Mouse (Mus musculus) mouse embryonic stem cell (cell line): ENCODE measurements around the gene Slc16a11.

ENCODE experiments used
- in situ Hi-C, 2 experiments: fragments of 300-500 bp; cut with MboI; formaldehyde crosslinking; loops; 1 replicate in 1 of 2; 3 replicates in 1 of 2; pipeline ENCODE4 v1.14.3; 2019 to 2020; ENCODE audit warnings: low sequenced_read_pairs in 2 of 2, low pct_unique_long_range_greater_than_20kb in 1 of 2, mixed read lengths in 1 of 2; ENCODE audit not compliant: unreplicated experiment in 1 of 2

Slc16a11 gene

DNA sequence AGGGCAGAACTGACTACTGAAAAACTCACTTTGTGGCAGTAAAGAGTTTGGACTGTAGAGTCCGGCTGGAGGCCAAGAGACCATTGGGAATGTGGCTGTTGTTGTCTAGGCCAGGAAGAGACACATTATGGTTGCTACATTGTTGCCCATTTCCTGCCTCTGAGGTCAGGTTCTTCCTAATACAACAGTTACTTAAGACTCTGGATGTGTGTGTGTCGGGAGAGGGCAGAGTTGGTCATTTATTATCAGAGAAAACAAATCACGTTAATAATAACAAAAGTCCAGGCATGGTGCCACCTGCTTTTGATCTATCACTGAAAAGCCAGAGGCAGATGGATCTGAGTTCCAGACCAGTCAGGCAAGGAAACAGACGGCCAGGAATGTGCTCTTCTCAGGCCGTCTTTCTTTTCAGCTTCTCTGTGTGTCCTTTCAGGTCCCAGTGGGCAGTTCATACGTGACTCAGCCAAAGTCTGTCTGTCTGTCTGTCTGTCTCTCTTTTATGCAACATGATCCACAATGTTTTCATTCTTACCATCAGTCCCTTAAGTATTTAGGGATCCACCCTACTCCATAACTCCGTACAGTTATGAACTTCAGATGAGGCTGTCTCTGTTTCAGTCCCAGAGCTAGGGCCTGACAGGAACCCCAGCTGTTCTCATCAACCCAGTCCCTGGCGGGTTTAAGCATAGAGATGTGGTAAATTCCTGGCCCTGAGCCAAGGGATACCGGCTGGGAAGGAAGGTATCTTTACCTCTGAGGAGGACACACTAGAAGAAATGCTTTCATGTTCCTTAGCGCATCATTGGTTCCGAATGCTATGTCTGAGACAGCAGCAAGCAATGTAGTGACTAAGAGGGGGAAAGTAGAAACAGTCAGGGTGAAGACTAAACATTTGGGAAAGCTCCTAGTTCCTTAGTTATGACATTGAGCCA is 18.9 kb upstream of the Slc16a11 start:
- in situ Hi-C loops, result no loop called here

DNA sequence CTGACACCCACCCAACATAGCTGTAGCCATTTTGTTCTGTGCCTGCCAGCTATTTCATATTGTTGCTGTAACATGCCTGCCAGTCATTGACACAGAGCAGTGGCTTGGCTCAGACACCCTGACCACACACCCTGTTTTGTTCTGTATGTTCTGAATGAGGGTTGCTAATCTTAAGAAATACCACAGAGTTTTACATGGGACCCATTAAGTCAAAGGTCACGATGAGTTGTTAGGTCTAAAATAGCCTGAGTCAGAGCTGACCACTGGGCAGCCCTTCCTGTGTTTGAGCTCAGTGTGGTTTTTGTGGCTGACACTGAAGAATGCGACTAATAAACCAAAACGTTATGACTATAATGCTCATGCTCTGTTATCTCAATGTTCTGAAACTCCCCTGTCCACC is 14.2 kb upstream of the Slc16a11 start:
- in situ Hi-C loops, result no loop called here

DNA sequence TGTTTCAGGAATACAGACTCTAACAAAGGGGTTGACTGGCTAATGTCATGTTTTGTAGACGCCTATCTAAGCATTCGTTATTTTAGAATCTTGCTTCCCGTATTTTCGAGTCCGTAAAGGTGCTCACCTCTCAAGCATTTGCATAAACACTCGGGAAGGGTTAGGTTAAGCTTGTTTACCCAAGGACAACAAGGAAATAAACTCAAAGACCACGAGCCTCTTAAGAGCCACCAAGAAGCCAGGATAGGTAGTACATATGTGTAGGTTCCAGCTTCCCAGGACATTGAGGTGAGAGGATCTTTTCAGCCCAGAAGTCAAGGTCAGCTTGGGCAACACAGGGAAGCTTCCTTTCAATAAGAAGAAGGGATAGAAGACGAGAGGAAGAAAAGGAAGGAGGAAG is 13.4 kb upstream of the Slc16a11 start:
- in situ Hi-C loops, result no loop called here

DNA sequence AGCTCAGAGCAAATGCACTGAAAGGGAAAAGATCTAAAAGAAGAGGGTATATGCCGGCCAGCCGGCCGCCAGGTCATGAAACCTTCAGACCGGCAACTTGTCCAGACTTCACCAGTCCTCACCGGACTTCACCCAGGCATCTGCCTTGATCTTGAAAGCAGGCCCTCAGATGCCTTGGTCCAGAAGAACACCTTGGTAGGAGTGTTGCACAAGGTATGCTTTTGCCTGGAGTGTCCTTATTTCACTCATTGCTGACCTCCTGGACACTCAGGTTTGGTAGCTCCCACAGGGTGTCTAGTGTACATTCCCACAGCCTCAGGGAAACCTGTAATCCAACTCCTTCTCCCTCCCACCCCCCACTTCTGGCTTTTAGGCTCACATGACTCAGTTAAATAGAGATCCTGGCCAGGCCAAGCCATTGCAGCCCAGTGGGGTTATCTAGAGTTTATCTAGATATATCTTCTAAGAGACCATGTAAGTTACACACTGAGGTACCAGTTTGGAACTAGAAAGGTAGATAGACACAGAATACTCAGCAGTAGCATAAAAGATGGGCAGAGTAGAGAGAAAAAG is 12.4 kb upstream of the Slc16a11 start:
- in situ Hi-C loops, result no loop called here

DNA sequence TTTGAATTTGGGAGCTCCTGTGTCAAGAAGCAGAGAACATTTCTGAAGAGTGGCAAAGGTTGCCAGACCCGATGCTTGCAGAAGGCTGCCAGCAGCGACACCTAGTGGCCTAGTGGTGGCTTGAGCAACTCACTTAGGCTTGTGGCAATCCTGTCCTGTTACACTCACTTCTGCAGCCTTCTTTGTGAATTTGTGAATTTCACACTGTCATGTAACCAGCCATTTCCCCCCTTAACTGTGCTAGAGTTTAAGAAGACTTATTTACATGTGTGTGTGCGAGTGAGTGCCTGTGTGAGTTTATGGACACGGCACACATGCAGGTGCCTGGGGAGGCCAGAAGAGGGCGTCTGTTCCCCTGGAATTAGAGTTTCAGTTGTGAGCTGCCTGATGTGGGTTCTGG is 10.9 kb upstream of the Slc16a11 start:
- in situ Hi-C loops, result no loop called here

DNA sequence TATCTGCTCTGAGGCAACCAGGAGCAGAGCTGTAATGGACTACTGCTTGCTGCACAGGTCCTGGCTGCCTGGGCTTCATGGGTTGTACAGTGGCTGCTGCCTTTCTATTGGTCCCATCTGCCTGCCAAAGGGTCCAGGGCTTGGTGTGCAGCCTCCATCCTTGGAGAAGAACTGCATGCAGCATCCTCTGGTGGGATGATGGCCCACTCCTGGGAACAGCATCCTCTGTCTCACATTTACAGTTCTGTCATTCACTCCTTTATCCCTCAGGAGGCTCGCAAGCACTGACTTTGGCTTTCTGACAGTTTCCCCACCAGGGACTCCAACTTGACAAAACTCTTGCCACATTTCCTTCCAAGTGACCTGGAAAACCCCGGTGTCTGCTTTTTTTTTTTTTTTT is 5.8 kb upstream of the Slc16a11 start:
- in situ Hi-C loops, result no loop called here

DNA sequence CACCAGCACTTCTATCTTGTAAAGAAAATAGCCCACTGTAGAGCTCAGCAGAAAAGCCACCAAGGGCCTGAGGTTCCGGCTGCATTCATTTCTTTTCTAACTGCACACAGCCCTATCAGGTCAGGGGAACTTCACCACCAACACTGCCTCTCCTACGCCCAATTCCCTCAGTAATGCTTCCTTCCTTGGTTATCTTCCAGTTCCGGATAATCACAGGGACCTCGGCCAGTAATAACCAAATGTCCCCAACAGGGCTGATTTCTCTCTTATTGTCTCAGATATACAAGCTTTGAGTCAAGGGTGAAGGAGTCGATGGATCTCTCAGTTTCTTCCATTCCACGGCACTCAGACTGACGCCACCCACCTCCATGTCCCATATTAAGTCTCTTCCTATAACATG is 5.3 kb upstream of the Slc16a11 start:
- in situ Hi-C loops, result no loop called here

DNA sequence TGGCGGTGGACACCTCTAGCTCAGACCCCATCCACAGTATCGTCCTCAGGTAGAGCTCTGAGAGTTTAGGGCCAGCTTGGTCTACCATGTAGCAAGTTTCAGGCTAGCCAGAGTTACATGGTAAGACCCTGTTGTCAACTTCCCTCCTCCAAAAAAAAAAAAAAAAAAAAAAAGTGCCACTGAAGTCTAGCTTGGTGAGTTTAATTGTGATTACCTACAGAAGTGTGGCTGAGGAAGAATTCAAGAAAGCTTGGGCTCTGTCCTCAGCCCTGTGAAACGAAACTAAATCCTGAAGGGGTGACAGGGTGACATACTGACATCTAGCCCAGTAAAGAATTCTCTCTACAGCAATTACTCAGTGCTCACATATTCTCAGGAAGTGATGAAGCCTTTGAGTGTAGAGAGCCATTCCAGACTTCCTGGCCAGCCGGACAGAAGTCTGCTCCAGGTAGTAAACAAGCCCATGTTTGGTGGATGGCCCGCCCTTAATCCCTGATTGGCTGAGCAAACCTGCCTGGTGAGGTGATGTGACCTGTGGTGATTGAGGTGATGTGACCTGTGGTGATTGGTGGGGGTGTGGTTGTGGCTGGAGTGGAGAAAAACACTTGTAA is 3.7 kb upstream of the Slc16a11 start:
- in situ Hi-C loops, result no loop called here

DNA sequence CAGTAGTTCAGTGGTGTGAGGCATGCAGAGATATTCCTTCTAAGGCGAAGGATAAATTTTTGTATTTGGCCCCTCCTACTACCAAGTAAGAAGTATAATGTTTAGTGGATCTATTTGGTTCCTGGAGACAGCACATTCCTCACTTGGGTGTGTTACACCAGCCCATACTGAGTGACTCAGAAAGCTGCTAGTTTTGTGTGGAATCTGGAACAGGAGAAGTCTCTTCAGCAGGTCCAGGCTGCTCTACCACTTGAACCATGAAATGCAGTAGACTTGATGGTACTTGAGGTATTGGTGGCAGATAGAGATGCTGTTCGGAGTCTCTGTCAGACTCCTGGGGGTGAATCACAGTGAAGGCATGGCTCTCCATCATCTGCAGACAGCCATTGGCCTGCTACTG is 1.9 kb upstream of the Slc16a11 start:
- in situ Hi-C loops, result no loop called here

DNA sequence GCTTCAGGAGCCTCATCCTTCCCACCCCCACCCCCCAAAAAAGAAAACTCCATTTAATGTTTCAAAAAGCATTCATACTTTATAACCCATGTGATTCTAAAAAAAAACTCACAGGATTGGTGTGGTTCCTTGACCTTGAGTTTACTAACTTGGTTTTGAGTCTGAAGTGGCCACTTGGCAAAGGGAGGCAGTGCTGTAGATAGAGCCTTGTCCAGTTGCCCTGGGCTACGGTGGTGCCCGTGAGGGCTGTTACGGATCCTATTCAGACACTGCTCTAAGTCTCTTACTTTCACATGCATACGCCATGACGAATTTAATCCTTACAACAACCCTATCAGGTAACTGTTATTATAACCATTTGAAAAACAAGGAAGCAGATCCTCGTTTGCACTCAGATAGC is 580 bp upstream of the Slc16a11 start:
- in situ Hi-C loops, result no loop called here

DNA sequence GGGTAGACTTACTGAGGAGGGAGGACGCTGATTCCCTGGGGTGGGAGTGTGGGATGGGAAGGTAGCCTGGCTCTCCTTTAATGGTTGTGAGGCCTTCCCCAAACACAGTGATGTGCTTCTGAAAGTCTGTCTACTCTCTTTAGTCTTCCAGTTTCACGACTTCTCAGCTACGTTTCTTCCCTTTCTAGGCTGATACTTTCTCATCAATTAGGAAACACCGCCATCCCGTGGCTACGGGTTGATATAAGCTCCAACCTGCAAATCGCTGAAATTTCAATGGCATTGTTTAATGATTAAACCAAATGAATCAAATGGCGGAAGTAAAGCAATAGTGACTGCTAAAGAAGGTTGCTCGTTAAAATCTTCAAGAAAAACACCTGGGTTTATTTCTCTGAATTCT is 344 bp downstream of the Slc16a11 start:
- in situ Hi-C loops, result no loop called here

DNA sequence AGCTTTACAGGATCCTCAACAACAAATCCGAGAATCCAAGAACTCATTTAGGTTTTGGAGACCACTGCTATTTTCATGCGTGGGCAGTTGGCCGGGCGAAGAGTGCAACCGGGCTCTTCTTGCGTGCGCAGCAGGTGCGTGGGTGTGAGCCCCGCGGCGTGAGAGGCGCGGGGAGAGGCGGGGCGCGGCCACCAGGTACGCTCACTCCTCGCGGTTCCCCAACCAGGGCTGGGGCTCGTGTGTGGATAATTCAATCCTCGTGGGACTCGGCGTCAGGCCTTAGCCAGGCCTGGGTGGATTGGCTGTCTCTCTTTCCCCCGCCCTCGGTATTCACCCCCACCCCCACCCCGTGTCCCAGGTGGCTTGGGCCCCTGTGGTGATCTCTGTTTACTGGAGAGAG is 1.2 kb downstream of the Slc16a11 start:
- in situ Hi-C loops, result no loop called here

DNA sequence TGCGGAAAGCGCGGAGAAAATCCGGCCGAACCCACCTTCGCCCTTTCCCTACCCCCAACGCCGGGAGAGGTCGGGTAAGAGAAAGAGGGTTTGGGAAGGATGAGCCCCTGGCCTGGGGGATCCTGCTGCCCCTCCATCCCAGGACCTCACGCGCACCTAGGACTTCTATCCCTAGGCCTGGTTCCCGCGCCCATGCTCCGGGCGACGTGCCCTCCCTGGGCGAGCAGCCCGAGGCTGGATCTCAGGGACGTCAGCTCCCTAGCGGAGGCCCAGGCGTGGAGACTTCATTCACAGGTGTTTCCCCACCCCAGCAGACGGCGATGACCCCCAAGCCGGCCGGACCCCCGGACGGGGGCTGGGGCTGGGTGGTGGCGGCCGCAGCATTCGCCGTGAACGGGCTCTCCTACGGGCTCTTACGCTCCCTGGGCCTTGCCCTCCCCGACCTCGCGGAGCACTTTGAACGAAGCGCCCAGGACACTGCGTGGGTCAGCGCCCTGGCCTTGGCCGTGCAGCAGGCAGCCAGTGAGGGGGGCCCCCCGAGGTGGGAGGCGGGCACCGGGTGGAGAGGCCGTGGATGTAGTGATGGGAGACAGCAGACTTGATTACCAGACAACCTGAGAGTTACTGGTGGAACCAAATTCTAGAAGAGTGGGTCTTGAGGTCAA is 1.8 kb downstream of the Slc16a11 start:
- in situ Hi-C loops, result no loop called here

DNA sequence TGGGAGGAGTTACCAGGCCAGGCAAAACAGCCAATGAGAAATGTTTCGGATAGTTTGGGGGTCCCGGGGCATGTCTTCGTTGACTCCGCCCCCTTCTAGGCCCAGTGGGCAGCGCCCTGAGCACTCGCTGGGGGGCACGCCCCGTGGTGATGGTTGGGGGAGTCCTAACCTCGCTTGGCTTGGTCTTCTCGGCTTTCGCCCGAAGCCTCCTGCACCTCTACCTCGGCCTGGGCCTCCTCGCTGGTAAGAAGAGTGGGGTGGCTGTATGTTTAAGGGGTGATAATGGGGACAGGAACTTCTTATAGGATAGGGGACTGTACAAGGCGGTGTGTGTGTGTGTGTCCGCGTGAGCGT is 2.3 kb downstream of the Slc16a11 start:
- in situ Hi-C loops, result no loop called here

DNA sequence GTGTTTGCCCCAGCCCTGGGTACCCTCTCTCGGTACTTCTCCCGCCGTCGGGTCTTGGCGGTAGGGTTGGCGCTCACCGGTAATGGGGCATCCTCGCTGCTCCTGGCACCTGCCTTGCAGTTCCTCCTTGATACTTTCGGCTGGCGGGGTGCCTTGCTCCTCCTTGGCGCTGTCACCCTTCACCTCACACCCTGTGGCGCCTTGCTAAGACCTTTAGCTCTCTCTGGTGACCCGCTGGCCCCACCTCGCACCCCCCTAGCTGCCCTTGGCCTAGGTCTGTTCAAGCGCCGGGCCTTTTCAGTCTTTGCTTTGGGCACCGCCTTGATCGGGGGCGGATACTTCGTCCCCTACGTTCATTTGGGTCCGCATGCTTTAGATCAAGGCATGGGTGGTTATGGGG is 2.7 kb downstream of the Slc16a11 start:
- in situ Hi-C loops, result no loop called here

DNA sequence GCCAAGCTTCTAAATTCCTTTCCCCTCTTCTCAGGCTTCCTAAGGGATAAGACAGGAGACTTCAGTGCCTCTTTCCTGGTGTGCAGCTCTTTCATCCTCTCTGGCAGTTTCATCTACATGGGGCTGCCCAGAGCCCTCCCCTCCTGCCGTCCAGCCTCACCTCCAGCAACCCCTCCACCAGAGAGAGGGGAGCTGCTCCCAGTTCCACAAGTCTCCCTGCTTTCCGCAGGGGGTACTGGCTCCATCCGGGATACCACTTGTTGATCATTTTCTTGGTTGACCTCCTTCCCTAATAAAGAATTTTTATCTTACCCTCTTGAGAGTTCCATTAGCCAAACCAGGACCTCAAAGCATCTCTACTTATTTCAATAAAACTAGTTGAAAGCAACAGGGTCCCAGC is 3.6 kb downstream of the Slc16a11 start:
- in situ Hi-C loops, result no loop called here

DNA sequence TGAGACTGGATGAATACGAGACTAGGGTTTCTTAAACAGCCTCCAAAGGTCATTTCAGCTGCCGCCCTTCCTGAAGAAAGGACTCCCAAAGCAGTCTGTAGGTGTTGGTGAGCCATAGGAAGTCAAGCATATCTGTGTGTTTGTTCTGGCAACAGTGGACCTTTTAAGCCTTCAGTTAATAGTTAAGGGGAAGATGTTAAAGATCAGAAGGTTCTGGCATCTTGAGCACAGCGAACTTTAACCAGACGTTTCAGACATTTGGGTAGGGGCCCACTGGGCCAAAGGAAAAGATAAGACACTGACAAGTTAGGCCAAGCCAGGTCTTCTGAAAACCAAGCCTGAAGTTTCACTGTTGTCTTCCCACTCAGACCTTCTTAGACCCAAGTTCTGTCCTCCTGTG is 5.5 kb downstream of the Slc16a11 start:
- in situ Hi-C loops, result no loop called here

DNA sequence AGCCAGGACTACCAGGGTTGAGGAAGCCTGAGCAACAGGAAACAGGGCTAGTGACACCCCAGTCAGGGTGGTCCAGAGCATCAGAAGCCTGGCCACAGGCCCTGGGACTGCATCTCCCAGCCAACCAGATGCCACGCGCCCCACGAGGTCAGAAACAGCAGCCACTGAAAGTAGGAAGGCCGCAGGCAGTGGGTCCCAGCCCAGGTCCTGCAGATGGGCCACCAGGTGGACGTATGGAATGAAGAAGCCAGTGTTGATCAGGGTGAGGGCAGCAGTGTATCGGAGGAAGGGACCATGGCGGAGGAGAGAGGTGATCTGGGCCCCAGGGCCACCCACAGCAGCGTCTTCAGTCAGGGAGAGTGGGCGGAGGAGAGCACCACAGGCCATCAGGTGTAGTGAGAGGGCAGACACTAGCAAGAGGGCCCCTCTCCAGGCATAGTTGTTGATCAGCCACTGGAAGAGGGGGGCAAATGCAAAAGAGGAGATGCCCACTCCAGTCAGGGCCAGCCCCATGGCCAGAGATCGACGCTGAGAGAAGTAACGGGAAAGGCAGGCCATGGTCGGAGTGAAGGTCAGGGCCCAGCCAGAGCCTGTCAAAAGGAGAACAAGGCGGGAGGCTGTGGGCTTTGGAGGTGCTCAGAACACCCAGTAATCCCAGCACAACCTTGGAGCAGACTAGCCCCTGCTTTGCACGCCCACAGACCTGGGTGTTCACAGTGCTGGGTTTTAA is 6.4 kb downstream of the Slc16a11 start:
- in situ Hi-C loops, result no loop called here

DNA sequence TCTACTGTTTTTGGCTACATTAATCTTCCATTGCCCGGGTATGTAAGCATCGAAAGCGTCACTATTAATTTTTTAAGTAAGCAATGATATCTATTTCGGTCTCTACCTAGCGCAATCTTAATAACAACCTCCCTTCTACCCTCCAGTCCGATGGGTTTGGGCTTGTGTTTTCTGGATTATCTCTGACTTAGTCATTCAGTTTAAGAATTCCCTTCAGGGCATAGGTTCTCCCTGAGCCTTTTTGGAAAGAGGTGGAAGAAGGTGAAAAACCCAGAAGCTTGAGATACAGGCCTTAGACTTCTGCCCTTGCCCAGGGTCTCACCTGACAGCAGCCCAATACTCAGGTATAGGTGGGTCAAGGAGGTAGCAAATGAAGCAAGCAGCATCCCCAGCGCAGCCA is 7.3 kb downstream of the Slc16a11 start:
- in situ Hi-C loops, result no loop called here
